Mouse (Mus musculus): ENCODE data around the gene Sema7a. TPM values are rescaled to one million over a fixed set of nuclear protein-coding genes. Genes with fewer than 3 reads are reported as not detected.
A peak's percentile ranks its signal among the peaks of the same experiment; 100 is the strongest.

Sema7a gene
- total RNA-seq, 1 experiment from 2014 or later, result 4.3 TPM

DNA sequence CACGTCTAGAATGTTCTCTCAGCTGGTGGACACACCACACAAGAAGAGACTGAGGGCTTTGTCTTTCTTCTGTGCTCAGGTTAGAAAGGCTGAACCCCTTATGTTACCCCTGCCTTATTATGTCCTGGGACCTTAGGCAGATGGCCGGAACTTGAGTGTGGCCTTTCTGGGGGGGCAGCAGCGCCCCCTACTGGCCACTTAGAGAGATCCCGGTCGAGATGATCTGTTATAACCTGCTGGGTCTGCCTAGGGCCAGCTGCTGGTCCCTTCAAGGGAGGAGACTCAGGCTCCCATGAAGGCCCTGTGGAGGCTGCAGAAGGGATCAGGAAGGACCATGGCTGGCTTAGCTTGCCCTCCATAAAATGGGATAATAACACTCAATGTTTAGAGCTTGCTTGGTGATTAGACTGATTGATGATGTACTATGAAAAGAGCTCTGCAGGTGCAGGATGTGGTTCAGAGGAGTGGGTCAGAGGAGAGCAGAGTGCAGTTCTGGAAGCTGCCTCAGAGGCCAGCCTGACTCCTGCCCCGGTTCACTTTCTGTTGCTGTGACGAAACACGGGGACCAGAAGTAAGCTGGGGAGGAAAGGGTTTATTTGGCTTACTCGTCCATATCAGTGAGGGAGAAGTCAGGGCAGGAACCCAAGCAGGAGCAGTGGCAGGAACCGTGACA is 50.7 kb downstream of the Sema7a start:
- ATAC-seq (replicated peaks in 1 of 2; ENCODE audit: insufficient read depth in 1 of 2, low FRiP score in 2 of 2, low TSS enrichment in 1 of 2, low read depth in 1 of 2, poor library complexity in 2 of 2, severe bottlenecking in 2 of 2), result peak in 1 of 2 experiments; percentile 28; a peak in 1 of 4 replicates

- no peak for ATAC-seq (replicated peaks in 1 of 2; ENCODE audit: insufficient read depth in 1 of 2, low FRiP score in 2 of 2, low TSS enrichment in 1 of 2, low read depth in 1 of 2, poor library complexity in 2 of 2, severe bottlenecking in 2 of 2)
Observed at GRCm38 (mm10) chr9:57992060-57992459, 52.1 kb downstream of the Sema7a start.

DNA sequence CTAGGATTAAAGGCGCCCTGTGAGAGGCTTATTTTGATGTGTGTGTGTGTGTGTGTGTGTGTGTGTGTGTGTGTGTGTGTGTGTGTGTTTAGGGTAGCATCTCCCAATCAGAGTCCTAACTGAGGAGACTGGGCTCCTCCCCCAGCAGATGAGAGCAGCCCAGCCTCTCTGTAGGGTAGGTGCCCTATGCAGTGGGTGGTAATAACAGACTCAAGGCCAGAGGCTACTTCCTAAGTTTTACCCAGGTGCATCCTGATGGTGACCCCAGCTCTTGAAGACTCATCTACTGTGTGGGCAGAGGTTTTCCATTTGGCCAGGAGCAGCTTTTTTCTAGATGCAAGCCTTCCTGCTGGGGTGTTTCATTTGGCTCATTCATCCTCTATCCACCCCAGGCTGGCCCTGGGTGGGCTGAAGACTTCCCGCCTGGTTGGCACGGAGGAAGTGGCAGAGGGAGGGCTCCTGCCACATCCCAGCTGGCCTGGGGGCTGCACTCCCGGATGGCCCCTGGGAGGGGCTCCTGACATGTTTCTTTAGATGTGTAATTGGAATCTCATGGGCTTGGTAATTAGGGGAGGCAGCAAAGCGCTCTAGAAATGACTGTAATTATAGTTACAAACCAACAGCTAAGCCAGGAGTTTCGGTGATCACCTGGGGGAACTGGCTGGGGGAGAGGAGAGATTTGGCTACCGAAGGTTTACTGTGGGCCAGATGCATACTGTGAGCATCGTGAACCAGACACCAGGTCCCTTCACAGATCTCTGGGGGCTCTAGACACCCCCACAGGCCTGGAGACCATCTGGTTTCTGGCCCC is 53.1 kb downstream of the Sema7a start:
- ATAC-seq (replicated peaks in 1 of 2; ENCODE audit: insufficient read depth in 1 of 2, low FRiP score in 2 of 2, low TSS enrichment in 1 of 2, low read depth in 1 of 2, poor library complexity in 2 of 2, severe bottlenecking in 2 of 2), result peak; percentile 35 to 57

- ATAC-seq (replicated peaks in 1 of 2; ENCODE audit: insufficient read depth in 1 of 2, low FRiP score in 2 of 2, low TSS enrichment in 1 of 2, low read depth in 1 of 2, poor library complexity in 2 of 2, severe bottlenecking in 2 of 2), result 0 out of 4 replicates have a peak, but pooled peaks of 1 of the 2 experiments have one; percentile 19
Observed at GRCm38 (mm10) chr9:57995282-57995681, 55.4 kb downstream of the Sema7a start.

DNA sequence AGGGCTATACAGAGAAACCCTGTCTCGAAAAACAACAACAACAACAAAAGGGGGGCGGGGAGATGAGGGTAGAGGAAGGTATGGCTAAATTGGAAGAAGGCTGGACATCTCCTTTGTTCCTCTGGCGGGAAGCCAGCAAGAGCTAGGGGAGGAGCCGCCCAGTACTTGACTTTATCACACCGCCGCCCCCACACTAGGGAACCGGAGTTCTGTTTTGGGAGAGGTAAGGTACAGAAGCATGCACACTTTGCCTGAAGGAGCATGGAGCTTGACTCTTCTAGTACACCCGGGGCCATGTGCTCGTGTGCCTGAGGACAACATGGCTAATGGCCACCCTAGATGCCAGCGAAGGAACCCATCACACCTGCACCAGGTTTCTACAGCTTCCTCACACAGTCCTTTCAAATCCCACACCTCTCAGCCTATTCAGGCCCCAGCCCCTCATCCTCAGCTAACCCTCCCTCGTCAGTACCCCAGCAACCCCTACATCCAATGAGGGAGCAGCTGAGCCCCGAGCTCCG is 57.7 kb downstream of the Sema7a start:
- 0 out of 4 replicates have a peak, but pooled peaks of 1 of the 2 experiments have one; percentile 26 for ATAC-seq (replicated peaks in 1 of 2; ENCODE audit: insufficient read depth in 1 of 2, low FRiP score in 2 of 2, low TSS enrichment in 1 of 2, low read depth in 1 of 2, poor library complexity in 2 of 2, severe bottlenecking in 2 of 2)

DNA sequence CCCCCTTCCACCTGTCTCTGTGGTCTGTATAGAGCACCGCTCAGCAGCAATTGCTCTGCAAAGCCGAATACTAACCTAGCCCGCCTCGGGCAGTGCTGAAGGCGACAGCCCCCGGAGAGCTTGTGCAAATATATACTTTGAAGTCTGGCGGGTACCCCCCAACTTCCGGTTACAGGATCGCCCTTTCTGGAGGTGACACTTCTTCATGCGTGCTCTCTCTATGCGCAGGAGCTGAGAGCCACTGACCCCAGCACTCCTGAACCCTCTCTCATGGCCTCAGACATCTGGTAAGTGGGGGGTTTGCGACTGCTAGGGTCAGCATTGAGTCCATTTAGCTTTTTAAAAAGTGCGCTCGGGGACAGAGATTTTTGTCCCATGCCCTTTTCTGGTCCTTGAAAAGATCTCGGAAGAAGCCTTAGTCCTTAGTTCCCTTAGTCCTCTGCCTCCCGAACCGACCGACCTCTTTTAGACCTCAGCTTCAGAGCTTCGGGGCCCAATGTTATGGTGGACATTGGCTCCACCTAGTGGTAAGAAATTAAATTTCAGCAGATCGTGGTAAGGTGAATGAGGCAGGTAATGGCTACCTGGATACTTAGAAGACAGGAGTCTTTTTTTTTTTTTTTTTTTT is 58.2 kb downstream of the Sema7a start:
- peak; percentile 68 to 81 for ATAC-seq (replicated peaks in 1 of 2; ENCODE audit: insufficient read depth in 1 of 2, low FRiP score in 2 of 2, low TSS enrichment in 1 of 2, low read depth in 1 of 2, poor library complexity in 2 of 2, severe bottlenecking in 2 of 2)

- ATAC-seq (replicated peaks in 1 of 2; ENCODE audit: insufficient read depth in 1 of 2, low FRiP score in 2 of 2, low TSS enrichment in 1 of 2, low read depth in 1 of 2, poor library complexity in 2 of 2, severe bottlenecking in 2 of 2), result no peak
Observed at GRCm38 (mm10) chr9:57998685-57999084, 58.8 kb downstream of the Sema7a start.

GRCm38 (mm10) chr9:57999676-58000075 is 59.8 kb downstream of the Sema7a start:
- ATAC-seq (replicated peaks in 1 of 2; ENCODE audit: insufficient read depth in 1 of 2, low FRiP score in 2 of 2, low TSS enrichment in 1 of 2, low read depth in 1 of 2, poor library complexity in 2 of 2, severe bottlenecking in 2 of 2), result no peak

DNA sequence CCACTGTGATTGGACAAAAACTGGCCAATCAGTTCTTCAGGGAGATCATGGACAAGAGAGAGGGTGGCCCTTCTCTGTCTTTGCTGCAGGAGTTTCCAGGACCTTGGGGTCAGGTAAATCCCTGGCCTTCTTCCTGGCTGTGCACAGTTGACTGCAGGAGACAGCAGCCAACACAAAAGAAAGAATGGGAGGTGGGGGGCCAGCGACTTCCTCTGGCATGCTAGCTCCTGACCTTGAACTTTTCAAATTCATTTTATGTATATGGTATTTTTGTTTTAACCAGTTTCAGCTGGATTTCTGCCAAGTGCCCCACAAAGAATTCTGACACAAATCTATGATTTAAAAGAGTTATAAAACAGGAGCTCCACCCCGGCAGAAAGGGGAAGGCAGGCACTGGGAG is 63.4 kb downstream of the Sema7a start:
- ATAC-seq (replicated peaks in 1 of 2; ENCODE audit: insufficient read depth in 1 of 2, low FRiP score in 2 of 2, low TSS enrichment in 1 of 2, low read depth in 1 of 2, poor library complexity in 2 of 2, severe bottlenecking in 2 of 2), result no peak

- ATAC-seq (replicated peaks in 1 of 2; ENCODE audit: insufficient read depth in 1 of 2, low FRiP score in 2 of 2, low TSS enrichment in 1 of 2, low read depth in 1 of 2, poor library complexity in 2 of 2, severe bottlenecking in 2 of 2), result peak; percentile 21 to 27; a peak in 1 of 4 replicates
Observed at GRCm38 (mm10) chr9:58005753-58006461, 66.0 kb downstream of the Sema7a start, which contains the start of gene Cyp11a1. Gene Cyp11a1 (plus strand): TSS chr9:58006411.

DNA sequence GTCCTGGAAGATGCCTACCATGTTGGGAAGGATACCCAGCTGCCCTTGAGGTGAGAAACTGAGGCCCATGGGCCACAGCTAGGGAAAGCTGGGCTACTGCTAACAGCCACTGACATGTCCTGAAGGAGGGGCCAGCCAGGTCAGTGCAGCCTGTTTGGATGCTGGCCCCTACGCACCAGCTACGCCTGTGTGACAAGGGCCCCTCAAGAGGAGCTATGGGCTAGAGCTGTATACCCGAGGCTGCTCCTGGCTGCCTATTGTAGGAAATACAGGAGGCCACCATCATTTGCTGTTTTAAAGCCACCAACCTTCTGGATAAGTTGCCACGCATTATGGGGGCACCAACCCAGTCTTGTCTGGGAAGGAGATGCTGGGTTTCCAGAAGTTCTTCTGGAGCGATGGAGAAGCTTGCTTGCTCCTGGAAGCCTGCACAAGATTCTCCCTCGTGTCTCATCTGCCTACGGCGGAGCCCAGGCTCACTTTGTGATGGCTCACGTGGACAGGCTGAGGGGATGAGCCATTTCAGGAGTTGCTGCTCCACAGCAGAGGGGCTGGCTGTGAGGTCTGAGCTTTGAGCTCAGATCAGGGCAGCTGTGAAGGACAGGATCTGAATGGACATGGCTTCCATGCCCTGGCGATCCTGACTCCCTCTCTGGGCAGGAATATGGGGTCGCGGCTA is 68.6 kb downstream of the Sema7a start:
- ATAC-seq (replicated peaks in 1 of 2; ENCODE audit: insufficient read depth in 1 of 2, low FRiP score in 2 of 2, low TSS enrichment in 1 of 2, low read depth in 1 of 2, poor library complexity in 2 of 2, severe bottlenecking in 2 of 2), result no peak

DNA sequence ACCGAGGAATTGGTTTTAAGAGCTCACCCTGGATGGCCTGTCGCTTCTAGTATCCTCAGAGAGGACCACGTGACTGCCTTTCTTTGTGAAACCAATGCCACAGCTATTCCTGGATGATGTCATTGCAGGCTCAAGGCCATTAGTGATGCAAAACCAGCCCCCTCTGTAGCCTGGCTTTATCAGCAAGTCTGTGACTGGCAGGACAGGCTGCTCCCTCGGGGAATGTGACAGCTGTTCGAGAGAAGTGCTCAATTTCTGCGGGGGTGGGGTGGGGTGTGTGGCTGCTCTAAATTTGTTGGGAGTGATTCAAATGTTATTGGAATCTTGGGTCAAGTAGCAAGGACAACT is 69.1 kb downstream of the Sema7a start:
- no peak for ATAC-seq (replicated peaks in 1 of 2; ENCODE audit: insufficient read depth in 1 of 2, low FRiP score in 2 of 2, low TSS enrichment in 1 of 2, low read depth in 1 of 2, poor library complexity in 2 of 2, severe bottlenecking in 2 of 2)

GRCm38 (mm10) chr9:58009588-58009987 is 69.7 kb downstream of the Sema7a start:
- no peak for ATAC-seq (replicated peaks in 1 of 2; ENCODE audit: insufficient read depth in 1 of 2, low FRiP score in 2 of 2, low TSS enrichment in 1 of 2, low read depth in 1 of 2, poor library complexity in 2 of 2, severe bottlenecking in 2 of 2)

GRCm38 (mm10) chr9:58011027-58011426 is 71.1 kb downstream of the Sema7a start:
- no peak for ATAC-seq (replicated peaks in 1 of 2; ENCODE audit: insufficient read depth in 1 of 2, low FRiP score in 2 of 2, low TSS enrichment in 1 of 2, low read depth in 1 of 2, poor library complexity in 2 of 2, severe bottlenecking in 2 of 2)

GRCm38 (mm10) chr9:58011552-58011951 is 71.6 kb downstream of the Sema7a start:
- ATAC-seq (replicated peaks in 1 of 2; ENCODE audit: insufficient read depth in 1 of 2, low FRiP score in 2 of 2, low TSS enrichment in 1 of 2, low read depth in 1 of 2, poor library complexity in 2 of 2, severe bottlenecking in 2 of 2), result no peak
